Mouse (Mus musculus) ES-E14 (cell line): Measurements from ENCODE around the gene Cfap300.

Experiments used
- ZC3H11A ChIP-seq: IDR thresholded peaks from 2 replicates; pipeline ENCODE4 v1.6.1; 2012; ENCODE audit warnings: low read depth, mild to moderate bottlenecking, inconsistent platforms, low read length, borderline replicate concordance
- ZNF384 ChIP-seq: IDR thresholded peaks from 2 replicates; pipeline ENCODE4 v1.6.1; 2012; ENCODE audit warnings: low read depth, low read length, inconsistent platforms

DNA sequence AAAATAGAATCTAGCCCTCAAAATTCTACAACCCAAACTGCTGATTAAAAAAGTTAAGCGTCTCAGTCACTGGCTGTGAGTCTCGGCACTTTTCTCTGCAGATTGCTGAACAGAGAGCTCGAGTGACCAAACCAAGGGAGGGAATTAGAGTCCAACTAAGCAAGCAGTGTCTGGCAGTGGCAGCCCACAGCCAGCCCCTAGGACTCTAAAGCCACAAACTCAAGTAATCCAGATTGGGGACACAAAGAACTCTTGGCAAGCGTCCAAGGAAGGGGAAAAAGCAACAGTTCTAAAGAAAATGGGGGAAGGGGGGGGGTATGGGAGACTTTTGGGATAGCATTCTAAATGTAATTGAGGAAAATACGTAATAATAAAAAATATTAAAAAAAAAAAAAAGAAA, 48.3 kb downstream of the Cfap300 start:
- TF ChIP-seq ZNF384 (no peak), ZC3H11A (no peak)
